Mouse (Mus musculus) cerebellum, adult 2 months (tissue): ENCODE measurements at regions not wholly inside any gene's neighbourhood (a gene's known extent, or its start where the extent isn't known, plus 50 kb on each side); places are given as distances from the start of the nearest gene placed in this dataset.

Experiments used
- DNase-seq, 2 experiments: peaks; one replicate each; pipeline ENCODE4 v3.0.0; 2021
- H3K27ac ChIP-seq: fragments of 200-500 bp; 2 replicates; pipeline ENCODE4 v1.5.1; 2012; ENCODE audit warnings: low read length, control low read depth, inconsistent platforms; ENCODE audit not compliant: insufficient read depth
- H3K27me3 ChIP-seq: fragments of 200-500 bp; 2 replicates; pipeline ENCODE4 v1.6.1; 2012; ENCODE audit warnings: inconsistent platforms, mild to moderate bottlenecking, low read length, moderate library complexity; ENCODE audit not compliant: control insufficient read depth, insufficient read depth
- H3K4me1 ChIP-seq: fragments of 200-500 bp; 2 replicates; pipeline ENCODE4 v1.6.1; 2011; ENCODE audit warnings: low read length; ENCODE audit not compliant: control insufficient read depth, insufficient read depth
- H3K4me3 ChIP-seq: fragments of 200-500 bp; replicated peaks from 2 replicates; pipeline ENCODE3; 2011; ENCODE audit warnings: mild to moderate bottlenecking, low read depth, low read length, control low read depth; ENCODE audit not compliant: insufficient read depth
- CTCF ChIP-seq: fragments of 200-500 bp; IDR thresholded peaks from 2 replicates; pipeline ENCODE4 v1.5.1; 2011; ENCODE audit warnings: low read depth, mild to moderate bottlenecking, control low read depth, low read length, moderate library complexity, borderline replicate concordance; ENCODE audit not compliant: insufficient read depth
- POLR2A ChIP-seq: fragments of 200-500 bp; IDR thresholded peaks from 2 replicates; pipeline ENCODE4 v1.6.1; 2011; ENCODE audit warnings: low read length, control low read depth, borderline replicate concordance; ENCODE audit not compliant: insufficient read depth
- WGBS: fragments of 180-500 bp; shearing (Covaris S2); methylation state at CpG from one replicate; pipeline ENCODE4 v1.1.7; 2018; 5-methylcytosine and 5-hydroxymethylcytosine counted together

DNA sequence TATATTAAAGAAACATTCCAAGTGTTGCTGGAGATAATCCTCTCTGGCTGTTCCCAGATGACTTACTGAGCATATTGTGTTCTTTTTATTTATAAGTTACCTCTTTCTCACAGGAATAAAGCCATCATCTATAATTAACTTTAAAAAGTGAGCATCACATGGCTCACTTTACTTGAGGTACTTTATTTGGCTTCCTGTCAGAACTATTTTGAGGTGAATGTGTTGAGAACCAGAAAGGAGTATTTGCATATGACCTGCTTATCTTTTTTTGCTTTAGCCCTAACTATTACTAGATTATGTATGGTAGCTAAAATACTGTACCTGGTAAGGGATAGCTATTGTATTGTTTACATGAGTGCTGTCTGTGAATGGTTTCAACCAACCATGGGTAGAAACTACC, 238.1 kb downstream of the Gm21750 start:
- H3K27me3 ChIP-seq: no peaks in the 10 kb centered on the region
- H3K27ac ChIP-seq: no peak overlapping the region
- H3K4me1 ChIP-seq: no peaks in the 10 kb centered on the region
- no peak overlapping the region for H3K4me3 ChIP-seq
- TF ChIP-seq CTCF (no peak), POLR2A (no peak)
- no peak for DNase-seq

DNA sequence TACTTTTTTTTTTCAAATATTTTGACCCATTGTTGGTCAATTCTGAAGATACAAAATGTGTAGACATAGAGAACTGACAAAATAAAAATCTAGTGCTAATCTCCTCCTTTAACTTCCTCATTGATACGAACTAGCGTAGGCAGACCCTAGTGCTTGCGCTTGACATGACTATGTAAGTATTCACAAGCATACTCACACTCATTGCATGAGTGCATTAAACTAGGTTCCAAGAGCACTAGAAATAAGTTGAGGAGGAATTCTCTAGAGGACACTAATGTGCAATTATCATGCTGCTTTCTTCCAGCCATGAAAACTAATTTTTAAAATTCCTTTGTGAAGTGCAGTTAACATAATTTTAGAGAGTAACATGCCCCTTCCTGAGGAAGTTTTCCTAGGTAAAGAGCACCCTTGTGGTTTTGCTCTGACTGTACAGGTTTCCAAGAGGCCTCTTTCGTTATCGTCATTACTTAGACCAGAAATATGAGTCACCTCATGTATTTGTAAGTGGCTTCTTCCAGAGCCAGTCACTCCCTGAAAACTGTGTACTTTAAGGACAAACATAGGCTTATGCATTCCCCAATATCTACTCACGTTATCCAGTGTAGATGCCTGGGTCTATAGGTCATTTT, 241.2 kb downstream of the Gm21750 start:
- TF ChIP-seq POLR2A: no peak
- TF ChIP-seq CTCF: no peak
- H3K27ac ChIP-seq: no peak overlapping the region
- no peak for DNase-seq
- no peaks in the 10 kb centered on the region for H3K27me3 ChIP-seq
- no peaks in the 10 kb centered on the region for H3K4me1 ChIP-seq
- no peak overlapping the region for H3K4me3 ChIP-seq
- 90% methylated on average over 6 of the region's 6 CpGs for WGBS

DNA sequence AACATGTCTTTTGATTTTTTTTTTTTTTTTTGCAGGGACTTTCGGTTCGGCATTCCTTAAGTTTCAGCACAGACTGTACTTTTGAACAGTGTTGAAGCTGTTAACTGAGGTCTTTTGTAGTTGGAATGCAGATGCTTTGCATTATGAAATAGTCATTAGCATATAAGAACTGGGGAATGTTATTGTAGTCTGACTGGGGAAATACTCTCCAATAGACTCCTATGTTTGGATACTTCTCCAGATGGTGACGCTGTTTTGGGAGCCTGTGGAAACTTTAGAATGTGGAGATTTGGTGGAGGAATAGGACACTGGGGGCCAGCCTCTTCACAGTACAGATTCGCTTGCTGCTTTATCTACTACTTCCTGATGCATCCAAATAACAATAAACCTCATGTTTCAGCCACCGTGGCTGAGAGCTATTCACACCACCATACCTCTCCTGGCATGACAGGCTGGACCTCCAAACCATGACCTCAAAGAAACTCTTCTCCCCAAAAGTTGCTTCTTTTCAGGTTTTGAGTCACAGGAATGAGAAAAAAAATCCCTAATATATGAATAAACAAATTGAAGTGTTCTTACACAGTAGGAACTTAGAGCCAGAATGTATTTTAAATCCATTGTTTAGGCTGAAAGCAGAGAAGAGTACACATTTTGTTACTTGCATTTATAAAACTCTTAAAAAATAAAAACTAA, 252.9 kb downstream of the Gm21750 start:
- H3K4me3 ChIP-seq: no peak overlapping the region
- no peaks in the 10 kb centered on the region for H3K4me1 ChIP-seq
- no peaks in the 10 kb centered on the region for H3K27me3 ChIP-seq
- WGBS: 66% methylated on average over 5 of the region's 5 CpGs
- no peak overlapping the region for H3K27ac ChIP-seq
- TF ChIP-seq CTCF (no peak), POLR2A (no peak)
- DNase-seq: no peak

DNA sequence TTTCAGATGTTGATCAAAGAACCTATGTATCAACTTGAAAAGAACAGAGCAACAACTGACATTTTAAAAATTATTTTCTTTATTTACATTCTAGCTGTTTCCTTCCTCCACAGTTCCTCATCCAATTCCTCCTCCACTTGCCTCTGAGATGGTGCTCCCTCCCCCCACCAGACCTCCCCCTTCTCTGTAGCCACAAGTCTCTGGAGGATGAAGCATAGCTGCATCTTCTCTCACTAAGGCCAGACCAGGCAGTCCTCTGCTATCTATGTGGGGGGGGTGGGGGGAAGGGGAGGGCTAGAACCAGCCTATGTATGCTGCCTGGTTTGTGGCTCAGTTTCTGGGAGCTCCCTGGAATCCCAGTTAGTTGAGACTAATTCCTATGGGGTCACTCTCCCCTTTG, 255.0 kb downstream of the Gm21750 start:
- H3K27ac ChIP-seq: no peak overlapping the region
- no peak overlapping the region for H3K4me3 ChIP-seq
- H3K4me1 ChIP-seq: no peaks in the 10 kb centered on the region
- no peak for TF ChIP-seq POLR2A
- TF ChIP-seq CTCF: no peak
- no peaks in the 10 kb centered on the region for H3K27me3 ChIP-seq
- DNase-seq: no peak

DNA sequence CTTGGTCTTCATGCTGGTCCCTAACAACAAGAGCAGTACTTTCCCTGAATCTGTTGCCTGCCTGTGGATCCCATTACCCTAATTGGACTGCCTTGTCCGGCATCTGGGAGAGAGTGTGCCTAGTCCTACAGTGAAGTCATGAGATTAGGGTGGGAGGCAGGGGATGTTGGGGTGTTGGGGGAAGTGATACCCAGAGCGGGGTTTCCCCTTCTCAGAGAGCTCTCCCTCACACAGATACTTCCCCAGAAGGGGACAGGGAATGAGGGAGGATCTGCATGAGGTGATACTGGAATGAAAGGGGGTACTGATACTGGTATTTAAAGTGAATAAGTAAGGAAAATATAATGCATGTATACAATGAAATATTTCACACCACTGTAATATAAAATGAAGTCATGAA, 270.1 kb downstream of the Gm21750 start:
- Histone ChIP-seq H3K27ac (no peak overlapping the region), H3K27me3 (no peaks in the 10 kb centered on the region), H3K4me1 (no peaks in the 10 kb centered on the region), H3K4me3 (no peak overlapping the region)
- WGBS: 78% methylated on average over 2 of the region's 2 CpGs
- no peak for DNase-seq
- no peak for TF ChIP-seq CTCF
- no peak for TF ChIP-seq POLR2A

DNA sequence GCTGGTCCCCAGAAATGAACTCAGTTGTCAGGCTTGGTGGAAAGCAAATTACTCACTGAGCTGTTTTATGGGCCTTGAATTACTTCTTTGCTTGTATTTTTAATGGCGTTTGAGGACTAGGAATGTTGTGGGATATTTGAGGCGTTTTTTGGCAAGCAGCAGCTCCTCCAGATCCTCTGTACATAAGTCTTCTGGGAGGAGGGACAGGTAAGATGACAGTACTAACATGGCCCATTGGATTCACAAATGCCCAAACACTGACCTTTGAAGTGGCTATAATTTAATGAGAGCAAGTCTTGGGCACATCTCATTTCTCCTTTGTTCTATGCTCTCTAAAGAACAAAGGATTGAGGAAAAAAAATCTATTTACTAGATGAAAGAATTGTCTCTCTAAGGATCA, 286.3 kb downstream of the Gm21750 start:
- WGBS: 67% methylated on average over 2 of the region's 2 CpGs
- Histone ChIP-seq H3K27me3 (no peaks in the 10 kb centered on the region), H3K27ac (no peak overlapping the region), H3K4me3 (no peak overlapping the region), H3K4me1 (no peaks in the 10 kb centered on the region)
- DNase-seq: no peak
- TF ChIP-seq POLR2A: no peak
- no peak for TF ChIP-seq CTCF

DNA sequence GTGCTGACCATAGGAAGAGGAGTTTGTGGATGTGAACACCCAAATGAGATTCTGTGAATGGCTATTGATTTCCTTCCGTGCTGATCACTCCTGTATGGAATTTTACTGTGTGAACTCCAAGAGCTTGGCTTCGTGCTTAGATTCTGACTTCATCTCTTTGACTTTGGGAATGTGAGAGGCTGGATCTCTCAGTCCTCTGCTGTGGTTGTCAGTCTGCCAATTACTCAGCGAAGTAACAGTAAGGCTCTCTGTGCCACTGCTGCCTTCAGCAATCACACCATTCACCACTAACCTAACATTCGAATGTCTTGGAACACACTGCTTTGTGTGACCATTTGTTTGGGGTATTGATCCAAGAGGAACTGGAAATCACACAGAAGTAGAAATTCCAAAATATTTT, 291.5 kb downstream of the Gm21750 start:
- TF ChIP-seq CTCF (no peak), POLR2A (no peak)
- WGBS: 42% methylated on average over 4 of the region's 4 CpGs
- H3K4me3 ChIP-seq: no peak overlapping the region
- H3K27ac ChIP-seq: no peak overlapping the region
- no peaks in the 10 kb centered on the region for H3K27me3 ChIP-seq
- no peak for DNase-seq
- H3K4me1 ChIP-seq: no peaks in the 10 kb centered on the region

DNA sequence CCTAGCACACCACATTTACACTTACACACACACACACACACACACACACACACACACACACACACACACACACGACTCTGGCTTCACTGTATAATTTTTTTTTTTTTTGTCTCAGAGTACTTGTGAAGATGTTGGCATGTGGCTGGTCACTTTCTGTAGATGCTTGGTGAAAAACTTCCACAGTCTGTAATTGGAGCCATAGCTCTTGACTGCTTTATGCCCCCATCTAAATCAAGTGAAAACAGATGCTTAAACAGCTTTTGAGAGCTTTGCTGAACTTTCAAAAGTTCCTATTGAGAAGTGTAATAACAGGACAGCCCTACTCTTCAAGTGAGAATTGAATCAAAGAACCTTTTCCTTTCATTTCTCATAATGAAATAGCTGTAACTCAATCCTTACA, 317.7 kb downstream of the Gm21750 start:
- Histone ChIP-seq H3K4me1 (no peaks in the 10 kb centered on the region), H3K27me3 (no peaks in the 10 kb centered on the region), H3K27ac (no peak overlapping the region), H3K4me3 (no peak overlapping the region)
- TF ChIP-seq POLR2A: no peak
- 48% methylated on average over 1 of the region's 1 CpGs for WGBS
- DNase-seq: no peak
